Mouse (Mus musculus) C2C12 (cell line): ENCODE data around the gene Ttc34. TPM values are rescaled to one million over a fixed set of nuclear protein-coding genes. Genes with fewer than 3 reads are reported as not detected.
A peak's percentile ranks its signal among the peaks of the same experiment; 100 is the strongest.

Experiments used
- H3K27me3 ChIP-seq: one replicate; pipeline ENCODE4 v1.6.1; 2011; ENCODE audit not compliant: control insufficient read depth, insufficient read depth, insufficient read length
- H3K36me3 ChIP-seq: one replicate; pipeline ENCODE4 v1.6.1; 2011; ENCODE audit not compliant: control insufficient read depth, insufficient read depth
- H3K4me3 ChIP-seq: one replicate; pipeline ENCODE4 v1.5.1; 2011; ENCODE audit warnings: mild to moderate bottlenecking, control low read depth; ENCODE audit not compliant: poor library complexity, insufficient read depth, severe bottlenecking
- H3K79me2 ChIP-seq: one replicate; pipeline ENCODE4 v1.6.1; 2011; ENCODE audit not compliant: control insufficient read depth, insufficient read depth
- H3K79me3 ChIP-seq: one replicate; pipeline ENCODE4 v1.6.1; 2011; ENCODE audit warnings: low read depth, control low read depth
- H3ac ChIP-seq: one replicate; pipeline ENCODE3; 2011; ENCODE audit warnings: low read depth; ENCODE audit not compliant: control insufficient read depth, insufficient read length
- CEBPB ChIP-seq: IDR thresholded peaks from one replicate; pipeline ENCODE4 v1.6.1; 2011; ENCODE audit warnings: low read depth, mild to moderate bottlenecking, control low read depth, moderate library complexity
- CTCF ChIP-seq: IDR thresholded peaks from one replicate; pipeline ENCODE4 v1.5.1; 2011; ENCODE audit not compliant: control insufficient read depth, insufficient read depth, insufficient read length
- FOSL1 ChIP-seq: IDR thresholded peaks from one replicate; pipeline ENCODE4 v1.8.0; 2011; ENCODE audit warnings: mild to moderate bottlenecking, low read length; ENCODE audit not compliant: poor library complexity, insufficient read depth, severe bottlenecking
- MAX ChIP-seq: IDR thresholded peaks from one replicate; pipeline ENCODE4 v1.6.1; 2011; ENCODE audit warnings: mild to moderate bottlenecking, control low read depth
- MYOD1 ChIP-seq: IDR thresholded peaks from one replicate; pipeline ENCODE4 v1.6.1; 2011; ENCODE audit warnings: low read depth; ENCODE audit not compliant: control insufficient read depth, insufficient read length
- MYOG ChIP-seq: IDR thresholded peaks from one replicate; pipeline ENCODE4 v1.6.1; 2011; ENCODE audit not compliant: control insufficient read depth, insufficient read length; ENCODE audit errors: extremely low read depth
- USF1 ChIP-seq: IDR thresholded peaks from one replicate; pipeline ENCODE4 v1.6.1; 2011; ENCODE audit warnings: low read depth, mild to moderate bottlenecking, control low read depth, moderate library complexity
- long read RNA-seq, 2 experiments: library from polyadenylated mRNA; unstranded; transcript quantifications; one replicate each; pipeline ENCODE4 v2.0.0; 2019 to 2020
- polyA plus RNA-seq: library from polyadenylated mRNA; unstranded; fragments of >200 nt; fragmentation: generic; extraction: Trizol; gene quantifications from one replicate; pipeline ENCODE4 v1.2.1, GENCODE M21; 2012; ENCODE audit warnings: missing spikeins

Ttc34 gene
- polyA plus RNA-seq = not detected
- long read RNA-seq, experiment 1 = 0 reads
- long read RNA-seq, experiment 2 = 0 reads

DNA sequence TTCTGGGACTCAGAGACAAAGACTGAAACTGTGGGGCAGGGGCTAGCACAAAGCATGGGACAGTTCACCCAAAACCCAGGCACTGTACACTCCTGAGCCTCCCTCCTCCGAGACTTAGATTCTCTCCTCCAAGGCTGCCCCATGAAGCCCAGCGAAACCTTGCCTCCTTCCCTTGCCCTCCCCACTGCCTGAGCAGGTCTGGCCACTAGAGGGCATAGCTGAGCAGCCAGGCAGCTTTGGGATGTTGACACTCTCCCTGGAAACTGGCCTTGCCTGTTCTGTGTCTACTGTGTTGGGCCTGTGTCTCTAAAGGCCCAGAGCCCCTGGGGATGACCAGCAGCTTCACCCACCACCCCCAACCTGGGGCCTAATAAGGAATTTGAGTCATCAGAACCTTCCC is at the start of gene Ttc34:
TSS of gene Ttc34 (plus strand) at position 290 of the 400 bp plus-strand sequence.
- Histone ChIP-seq H3ac (no peak within 1 kb of the TSS), H3K4me3 (no peak within 1 kb of the TSS), H3K27me3 (no peaks in the 10 kb centered on the region), H3K79me2 (no peaks in the 10 kb centered on the region), H3K79me3 (no peaks in the 10 kb centered on the region), H3K36me3 (no peaks in the 10 kb centered on the region)
- no peak for TF ChIP-seq FOSL1
- no peak for TF ChIP-seq CEBPB
- TF ChIP-seq MYOD1 = no peak
- no peak for TF ChIP-seq MAX
- TF ChIP-seq CTCF = no peak
- no peak for TF ChIP-seq MYOG
- no peak for TF ChIP-seq USF1

DNA sequence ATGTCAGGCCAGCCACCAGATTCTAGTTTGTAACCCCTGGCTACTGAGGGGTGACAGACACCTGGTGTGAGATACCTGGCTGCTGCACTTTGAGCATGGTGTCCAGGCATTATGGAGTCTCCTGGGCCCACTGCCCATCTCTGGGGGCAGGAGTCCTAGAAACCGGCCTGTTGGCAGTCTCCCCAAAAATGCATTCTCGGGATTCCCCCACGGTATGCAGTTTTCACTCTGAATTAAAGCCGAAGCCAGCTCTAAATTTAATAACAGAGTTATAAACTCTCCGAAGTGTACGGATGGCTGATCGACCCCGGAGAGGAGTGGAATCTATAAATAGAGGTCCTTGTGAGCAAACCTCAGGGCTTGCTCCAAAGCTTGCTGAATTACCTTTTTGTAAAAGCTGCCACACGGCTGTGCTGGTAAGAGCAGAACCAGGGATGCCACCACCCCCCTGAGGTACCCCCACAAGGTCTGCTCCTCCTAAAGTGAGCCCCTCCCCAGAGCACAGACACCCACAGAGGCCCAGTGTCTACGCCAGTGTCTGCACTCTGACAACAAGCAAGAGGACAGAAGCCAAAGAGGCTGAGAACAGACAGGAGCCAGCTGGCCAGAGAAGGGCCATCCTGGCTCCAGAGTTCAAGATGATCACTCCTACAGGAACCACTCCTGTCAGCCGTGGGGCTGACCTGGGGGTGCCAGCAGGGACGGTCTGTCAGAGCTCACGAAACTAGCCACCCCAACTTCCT is 49.1 kb upstream of the Ttc34 start:
- H3K79me2 ChIP-seq = no peaks in the 10 kb centered on the region
- no peak overlapping the region for H3ac ChIP-seq
- H3K79me3 ChIP-seq = no peaks in the 10 kb centered on the region
- peaks cover 14% of the 10 kb centered on the region for H3K27me3 ChIP-seq
- no peaks in the 10 kb centered on the region for H3K36me3 ChIP-seq
- no peak overlapping the region for H3K4me3 ChIP-seq
- TF ChIP-seq CTCF (no peak), MYOG (no peak), USF1 (no peak), MYOD1 (no peak), MAX (no peak), CEBPB (no peak), FOSL1 (no peak)

DNA sequence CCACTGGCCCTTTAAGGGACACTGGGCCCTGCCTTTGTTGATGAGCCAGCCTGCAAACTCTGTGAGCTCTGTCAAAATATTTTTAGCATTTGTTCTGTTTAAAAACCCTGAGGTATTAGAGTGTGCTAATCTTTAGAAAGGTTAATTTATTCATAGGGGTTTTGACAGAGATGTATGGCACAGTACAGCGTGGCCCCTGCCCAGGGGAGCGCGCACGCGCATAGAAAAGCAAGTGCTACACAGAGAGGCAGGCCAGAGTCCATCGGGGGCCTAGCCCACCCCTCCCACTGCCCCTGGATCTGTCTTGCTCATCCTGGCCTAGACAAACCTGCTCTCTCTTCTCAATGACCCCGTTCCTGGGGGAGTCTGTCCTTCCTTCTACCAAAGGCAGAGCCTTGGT is 45.4 kb upstream of the Ttc34 start:
- H3K27me3 ChIP-seq = peaks cover 7% of the 10 kb centered on the region
- H3ac ChIP-seq = no peak overlapping the region
- TF ChIP-seq FOSL1 (no peak), MYOD1 (no peak), CEBPB (no peak), MYOG (no peak), CTCF (no peak), MAX (no peak), USF1 (no peak)
- H3K4me3 ChIP-seq = no peak overlapping the region
- H3K79me3 ChIP-seq = no peaks in the 10 kb centered on the region
- no peaks in the 10 kb centered on the region for H3K79me2 ChIP-seq
- H3K36me3 ChIP-seq = no peaks in the 10 kb centered on the region

DNA sequence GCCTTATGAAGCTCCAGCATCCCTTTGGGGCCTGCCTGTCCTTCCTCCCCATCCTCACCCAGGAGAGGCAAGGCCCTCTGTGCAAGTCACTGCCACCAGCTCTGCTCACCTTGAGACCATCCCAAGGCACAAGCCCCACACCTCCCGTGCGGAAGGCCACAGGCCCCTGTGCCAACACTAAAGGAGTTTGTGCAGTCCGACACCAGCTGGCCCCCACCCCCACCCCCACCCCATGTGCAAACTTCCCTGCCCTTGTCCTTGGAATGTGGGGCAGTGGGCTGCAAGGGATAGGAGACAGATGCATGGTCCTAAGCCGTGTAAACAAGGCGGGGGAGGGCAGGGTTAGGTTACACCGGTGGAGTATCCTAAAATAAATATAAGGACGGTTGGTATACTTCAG is 43.8 kb upstream of the Ttc34 start:
- Histone ChIP-seq H3K79me2 (no peaks in the 10 kb centered on the region), H3K27me3 (peaks cover 7% of the 10 kb centered on the region), H3ac (no peak overlapping the region), H3K79me3 (no peaks in the 10 kb centered on the region), H3K4me3 (no peak overlapping the region), H3K36me3 (no peaks in the 10 kb centered on the region)
- TF ChIP-seq CTCF (no peak), MYOD1 (no peak), MAX (no peak), FOSL1 (no peak), USF1 (no peak), MYOG (no peak), CEBPB (no peak)

DNA sequence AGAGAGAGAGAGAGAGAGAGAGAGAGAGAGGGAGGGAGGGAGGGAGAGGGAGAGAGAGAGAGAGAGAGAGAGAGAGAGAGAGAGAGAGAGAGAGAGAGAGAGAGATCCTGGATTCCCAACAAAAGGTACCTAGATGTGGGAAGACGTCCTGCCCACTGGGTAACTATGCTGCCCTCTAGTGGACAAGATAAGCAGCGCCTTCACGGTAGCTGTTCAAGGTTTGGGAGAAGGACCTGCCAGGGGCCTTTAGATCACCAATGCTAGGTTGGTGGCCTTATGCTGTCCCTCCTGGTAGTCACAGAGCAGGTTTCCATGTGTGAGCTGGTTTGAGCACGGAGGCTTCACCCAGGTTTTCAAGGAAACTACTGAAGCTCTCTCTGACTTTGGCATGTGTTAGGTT is 39.4 kb upstream of the Ttc34 start:
- H3K36me3 ChIP-seq = no peaks in the 10 kb centered on the region
- peaks cover 3% of the 10 kb centered on the region for H3K27me3 ChIP-seq
- no peak overlapping the region for H3K4me3 ChIP-seq
- TF ChIP-seq MYOG (no peak), USF1 (no peak), CEBPB (no peak), CTCF (peak; percentile 13), MYOD1 (no peak), FOSL1 (no peak), MAX (no peak)
- H3K79me3 ChIP-seq = no peaks in the 10 kb centered on the region
- no peaks in the 10 kb centered on the region for H3K79me2 ChIP-seq
- H3ac ChIP-seq = no peak overlapping the region
